Mouse (Mus musculus) embryo, embryonic 9.5 days (tissue): ENCODE results near the gene Frmd7.

Experiments used
- DNase-seq: peaks from one replicate; pipeline ENCODE4 v3.0.0-alpha.2; 2017; ENCODE audit errors: extremely low spot score

Frmd7 gene

GRCm38 (mm10) chrX:50942610-50943009 lies at the start of gene Frmd7:
TSS of gene Frmd7 (minus strand) at chrX:50942710.
- no peak for DNase-seq

DNA sequence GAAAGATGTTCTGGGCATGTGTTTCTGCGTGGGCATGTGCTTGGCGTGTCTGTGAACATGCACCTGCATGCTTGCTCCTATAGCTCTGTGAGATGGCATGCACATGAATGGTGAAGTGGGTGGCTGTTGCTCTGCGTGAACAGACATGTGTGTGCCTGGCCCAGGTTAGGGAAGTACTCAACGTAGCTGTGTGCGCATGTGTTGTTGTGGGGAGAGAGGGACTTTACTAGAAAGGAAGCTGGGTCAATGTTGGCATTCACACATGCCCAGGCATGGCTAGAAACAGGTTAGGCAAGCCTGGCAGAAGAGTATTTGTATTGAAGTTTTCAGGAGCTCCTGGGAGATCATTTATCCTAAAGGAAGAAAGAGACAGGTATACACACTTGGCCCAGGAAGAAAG lies 48.8 kb upstream of the Frmd7 start:
- no peak for DNase-seq

DNA sequence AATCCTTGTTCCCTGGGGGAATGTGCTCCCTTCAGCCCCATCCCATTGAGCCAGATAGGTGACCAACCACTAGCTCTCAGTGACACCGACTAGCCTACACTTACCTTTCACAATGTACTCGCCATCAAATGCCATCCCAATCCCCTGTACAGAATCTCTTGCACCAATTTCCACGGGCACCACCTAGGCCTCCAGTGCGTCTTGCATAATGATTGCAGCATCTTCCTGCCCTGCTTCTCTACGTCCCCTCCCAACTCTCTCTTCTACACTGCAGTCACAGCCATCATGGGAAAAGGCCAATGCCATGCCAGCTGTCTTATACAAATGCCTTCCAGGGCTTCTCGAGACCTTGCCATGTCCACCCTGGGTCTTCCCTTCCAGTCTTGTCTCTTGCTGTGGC lies 47.4 kb upstream of the Frmd7 start:
- no peak for DNase-seq

DNA sequence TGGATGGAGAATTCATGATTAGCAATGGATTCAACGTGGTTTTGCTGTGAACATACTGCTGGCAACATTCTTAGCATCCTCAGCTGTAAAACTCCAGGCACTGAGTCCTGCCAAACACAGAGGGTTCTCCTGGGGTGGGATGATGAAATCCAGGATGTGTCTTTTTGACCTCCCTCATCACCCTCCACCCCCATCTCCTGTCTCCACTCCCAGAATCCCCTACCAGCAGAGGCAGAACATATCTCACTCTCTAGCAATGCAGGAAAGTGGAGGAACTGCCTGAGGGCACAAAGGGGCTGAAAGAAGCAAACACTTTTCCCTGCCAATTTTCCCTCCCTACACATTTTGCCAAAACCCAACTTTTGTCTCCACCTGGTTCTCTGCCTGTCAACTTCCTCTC lies 46.1 kb upstream of the Frmd7 start:
- no peak for DNase-seq

GRCm38 (mm10) chrX:50978428-50978827 lies 35.9 kb upstream of the Frmd7 start:
- no peak for DNase-seq

GRCm38 (mm10) chrX:50972145-50972544 lies 29.6 kb upstream of the Frmd7 start:
- DNase-seq: no peak

- DNase-seq: no peak
These were observed 27.4 kb upstream of the Frmd7 start for GRCm38 (mm10) chrX:50969907-50970306.

DNA sequence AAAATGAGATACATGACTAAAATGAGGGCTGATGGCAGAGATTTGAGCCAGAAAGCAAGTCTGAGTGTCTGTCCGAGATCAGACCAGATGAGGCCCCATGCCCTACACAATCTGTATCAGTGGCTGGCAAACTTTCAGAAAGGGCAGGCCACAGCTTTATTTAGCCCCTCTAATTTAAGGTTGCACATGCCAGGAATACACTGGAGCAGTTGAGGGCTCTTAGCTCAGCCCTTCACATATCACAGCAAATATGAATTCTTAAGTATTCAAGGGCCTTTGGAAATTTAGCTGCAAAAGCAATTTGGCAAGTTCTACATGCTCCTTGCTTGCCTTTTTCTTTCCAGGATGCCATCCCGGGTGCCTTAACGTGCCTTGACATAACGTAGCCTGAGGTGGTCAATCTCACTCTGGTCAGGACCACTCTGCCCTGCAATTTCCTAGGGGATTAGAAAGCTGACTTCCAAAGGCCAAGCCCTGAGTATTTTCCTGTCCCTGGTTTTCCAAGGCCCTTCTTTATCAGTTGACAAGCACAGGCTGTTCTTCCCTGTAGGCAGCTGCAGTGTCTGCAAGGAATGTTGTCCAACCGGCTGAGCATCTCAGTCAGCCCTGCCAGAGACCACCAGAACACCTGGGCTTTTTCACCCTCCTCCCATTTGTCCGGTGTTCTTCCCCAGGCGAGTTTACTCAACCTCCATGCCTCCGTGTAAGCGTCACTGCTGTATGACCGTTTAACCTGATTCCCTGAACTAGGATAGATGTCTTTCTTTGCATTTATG lies 25.8 kb upstream of the Frmd7 start:
- peak; percentile 4 for DNase-seq

DNA sequence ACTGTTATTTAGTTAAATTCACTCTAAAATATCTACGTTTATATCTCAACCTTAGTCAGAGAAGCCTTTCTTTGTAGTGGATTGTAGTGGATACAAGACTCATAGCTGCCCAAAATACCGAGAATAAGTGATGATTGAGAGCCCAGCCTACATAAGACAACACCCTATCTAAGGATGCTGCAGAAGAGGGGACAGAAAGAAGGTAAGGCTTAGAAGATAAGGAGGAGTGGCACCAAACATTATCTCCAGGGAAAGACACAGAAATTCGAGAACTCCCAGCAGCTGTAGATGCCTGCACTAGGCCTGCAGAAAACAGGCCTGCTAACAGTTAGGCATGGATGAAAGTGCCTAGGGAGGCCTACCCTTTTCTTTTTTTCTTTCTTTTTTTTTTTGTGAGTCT lies 22.6 kb upstream of the Frmd7 start:
- DNase-seq: no peak

GRCm38 (mm10) chrX:50962955-50963354 lies 20.4 kb upstream of the Frmd7 start:
- DNase-seq: peak; percentile 0

DNA sequence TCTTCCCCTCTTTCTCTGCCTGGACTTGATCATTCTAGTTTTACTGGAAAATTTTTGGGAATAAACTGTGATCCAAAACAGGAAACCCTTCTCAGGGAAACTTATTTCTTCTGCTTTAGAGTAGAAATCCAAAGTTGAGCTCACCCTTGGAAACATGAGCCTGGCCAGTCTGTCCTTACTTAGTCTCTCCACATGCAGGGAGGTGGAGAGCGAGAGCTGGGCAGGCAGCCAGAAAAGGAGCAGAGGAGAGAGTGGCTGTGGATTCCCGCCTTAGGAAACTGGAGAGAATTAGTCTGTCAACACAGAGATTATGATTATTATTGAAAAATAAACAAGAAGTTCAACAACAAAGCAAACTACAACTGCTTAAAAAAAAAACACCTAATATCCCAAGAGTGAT lies 6.1 kb upstream of the Frmd7 start:
- DNase-seq: no peak

DNA sequence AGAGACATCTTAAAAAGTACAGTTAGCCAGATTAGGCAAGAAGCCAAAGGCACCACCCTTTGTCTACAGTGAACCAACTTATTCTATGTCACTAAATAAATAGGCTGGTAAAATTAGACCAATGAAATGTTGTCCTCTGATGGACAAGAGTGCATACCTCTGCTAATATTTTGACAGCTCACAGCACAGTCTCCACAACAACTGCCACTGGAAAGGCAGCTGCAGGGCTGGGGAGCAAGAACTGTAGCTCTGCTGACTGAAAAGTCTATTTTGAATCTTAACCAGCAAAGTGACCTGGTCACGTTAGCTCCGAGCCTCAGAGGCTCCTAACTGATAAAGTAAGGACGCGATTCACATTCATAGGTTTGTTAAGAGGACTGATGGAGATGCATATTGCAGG lies 5.6 kb upstream of the Frmd7 start:
- DNase-seq: no peak

- DNase-seq: no peak
These were observed 5.4 kb downstream of the Frmd7 start for GRCm38 (mm10) chrX:50937117-50937516.

DNA sequence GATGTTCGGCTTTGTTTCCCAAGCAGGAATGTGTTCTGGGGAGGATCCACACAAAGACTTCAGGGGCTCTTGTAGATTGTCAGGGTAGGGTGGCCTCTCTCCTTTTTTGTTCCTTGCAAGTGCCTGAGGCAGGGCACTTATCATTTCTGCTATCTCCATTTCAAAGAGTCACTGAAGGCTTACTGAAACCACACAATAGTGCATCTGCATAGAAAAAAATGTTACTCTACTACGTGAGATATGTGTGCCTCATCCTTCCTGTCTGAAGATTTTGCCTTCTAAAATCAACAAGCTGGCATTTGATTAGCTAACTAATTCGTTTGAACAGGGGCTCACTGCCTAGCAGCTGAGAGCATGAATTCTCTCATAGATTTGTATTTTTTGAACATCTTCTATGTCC lies 12.2 kb downstream of the Frmd7 start:
- no peak for DNase-seq

DNA sequence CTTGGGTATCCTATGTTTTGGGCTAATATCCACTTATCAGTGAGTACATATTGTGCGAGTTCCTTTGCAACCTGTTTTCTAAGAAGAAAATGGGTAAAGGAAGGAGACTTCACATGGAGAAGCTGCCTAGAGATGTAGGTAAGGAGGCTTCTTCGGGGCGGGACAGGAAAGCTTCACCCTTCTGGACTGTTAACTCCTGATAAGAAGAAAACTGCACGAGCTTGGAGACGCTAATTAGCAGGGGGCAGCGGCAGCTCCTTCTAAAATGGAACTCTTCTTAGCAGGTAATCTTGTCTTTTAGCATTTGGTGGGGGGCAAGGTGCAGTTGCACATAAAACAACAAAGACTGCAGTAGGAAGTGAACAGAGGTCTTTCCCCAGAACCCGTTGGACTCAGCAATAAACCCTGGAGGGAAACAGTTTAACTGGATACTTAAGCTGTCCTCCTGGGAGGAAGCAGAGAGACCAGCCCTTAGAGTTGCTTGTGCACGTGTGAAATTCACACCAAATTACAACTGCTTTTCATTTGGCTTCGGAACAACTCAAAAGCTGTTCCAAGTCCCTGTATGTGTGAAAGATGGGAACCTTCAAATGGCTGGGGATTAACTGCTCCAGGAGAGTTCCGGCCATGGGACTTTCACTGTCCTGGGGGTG lies 15.5 kb downstream of the Frmd7 start:
- DNase-seq: no peak

GRCm38 (mm10) chrX:50924629-50925364 lies 17.7 kb downstream of the Frmd7 start:
- no peak for DNase-seq

DNA sequence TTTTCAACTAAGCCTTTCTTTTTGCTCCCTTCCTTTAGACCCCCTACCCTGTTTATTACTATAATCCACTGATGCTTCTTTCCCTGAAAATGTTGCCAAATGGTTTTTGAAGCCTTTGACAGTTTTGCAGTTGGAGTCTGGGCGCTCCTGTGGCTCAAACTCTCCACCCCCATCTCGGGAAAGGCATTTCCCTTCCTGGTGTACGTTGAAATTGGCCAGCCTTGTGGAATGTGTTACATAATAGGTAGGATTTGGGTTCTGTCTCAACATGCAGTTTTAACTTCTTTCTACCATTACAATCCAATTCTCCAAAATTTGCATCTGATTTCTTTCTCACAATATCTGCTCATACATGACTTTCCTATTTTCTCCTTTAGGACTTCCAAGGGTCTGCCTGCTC lies 23.8 kb downstream of the Frmd7 start:
- DNase-seq: no peak

DNA sequence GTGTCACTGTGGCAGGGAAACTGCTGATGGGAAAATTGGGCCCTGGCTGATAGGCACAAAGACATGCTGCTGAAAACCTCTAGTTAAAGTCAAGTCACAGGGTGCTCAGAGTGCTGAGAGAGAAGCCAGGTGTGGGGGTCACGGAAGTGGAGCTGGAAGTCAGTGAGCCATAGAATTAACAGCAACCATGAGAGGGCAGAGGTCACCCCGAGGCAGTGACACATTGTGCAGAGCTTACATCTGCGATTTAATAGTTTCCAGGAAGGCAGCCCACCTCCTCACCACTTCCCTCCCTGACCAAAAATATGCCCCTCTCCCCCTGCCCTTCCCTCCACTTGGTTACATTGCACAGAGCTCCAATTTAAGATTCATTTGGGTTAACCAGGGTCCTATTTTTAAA lies 25.1 kb downstream of the Frmd7 start:
- no peak for DNase-seq

DNA sequence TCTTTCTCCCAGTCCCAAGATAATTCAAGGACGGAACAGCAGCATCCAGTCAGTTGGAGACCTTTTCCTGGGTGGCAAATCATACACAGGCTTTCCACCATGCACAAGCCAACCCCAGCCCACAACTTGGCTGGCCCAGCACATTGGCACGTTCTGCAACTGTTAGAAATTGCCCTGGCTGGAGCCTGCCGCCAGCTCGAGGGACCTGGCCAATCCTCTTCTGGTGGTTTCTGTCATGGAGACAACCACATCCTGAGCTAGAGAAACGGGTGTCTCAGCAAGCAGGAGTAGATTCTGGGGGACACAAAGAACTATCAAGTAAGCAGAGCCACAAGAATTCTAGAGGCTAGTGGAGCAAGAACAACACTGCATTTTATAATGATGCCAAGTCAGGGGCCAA lies 32.6 kb downstream of the Frmd7 start:
- DNase-seq: no peak

- no peak for DNase-seq
These were observed 39.0 kb downstream of the Frmd7 start for GRCm38 (mm10) chrX:50903497-50903896.

DNA sequence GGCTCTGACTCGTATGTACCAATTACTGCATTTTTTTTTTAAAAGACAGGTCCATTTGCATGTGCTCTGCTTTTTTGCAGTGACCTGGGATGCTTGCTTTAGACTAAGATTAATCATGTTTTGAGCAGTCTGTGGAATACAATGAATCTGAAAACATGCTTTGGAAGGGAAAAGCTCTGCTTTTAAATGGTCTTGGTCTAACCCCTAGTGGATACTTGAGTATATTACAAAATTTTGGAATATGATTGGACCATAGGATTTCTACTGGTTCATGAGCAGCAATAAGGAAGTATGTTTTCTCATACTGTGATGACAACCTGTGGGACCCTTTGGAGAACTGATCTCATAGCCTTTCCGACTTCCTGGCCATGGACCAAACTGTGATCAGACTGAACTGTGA lies 54.5 kb downstream of the Frmd7 start:
- DNase-seq: no peak

DNA sequence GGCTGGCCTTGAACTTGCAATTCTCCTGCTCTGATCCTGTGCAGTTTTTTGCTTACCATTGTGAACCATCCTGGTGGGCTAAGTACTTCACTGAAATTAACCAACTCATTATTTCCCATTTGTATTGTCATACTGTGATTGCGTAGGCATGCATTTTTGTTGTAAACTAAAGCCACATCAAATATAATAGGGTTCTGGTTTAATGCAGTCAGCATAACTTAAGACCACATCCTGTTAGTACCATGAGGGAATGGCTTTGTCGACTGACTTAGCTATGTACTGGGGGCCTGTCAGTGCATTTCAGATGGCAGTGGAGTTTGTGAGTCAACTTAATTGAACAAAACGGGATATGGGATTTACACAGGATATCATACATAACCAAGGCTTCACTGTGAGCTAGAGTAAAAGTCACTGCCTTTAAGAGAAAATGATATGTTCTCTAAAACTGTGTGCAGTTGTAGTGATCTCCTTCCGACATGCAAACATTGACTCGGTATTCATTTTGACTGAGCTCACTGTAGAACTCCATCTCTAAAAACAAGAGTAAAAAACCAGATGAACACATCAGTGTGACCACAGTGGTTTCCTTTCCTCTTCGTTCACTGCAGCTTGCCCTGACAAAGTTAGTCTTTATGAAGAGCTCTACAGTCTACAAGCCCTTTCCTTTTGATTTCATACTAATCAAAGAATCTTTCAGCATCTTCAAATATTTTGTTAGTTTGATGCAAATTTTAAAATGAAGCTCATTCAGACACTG lies 68.1 kb downstream of the Frmd7 start:
- no peak for DNase-seq
